Mouse (Mus musculus) liver, adult 2 months (tissue): ENCODE measurements around the gene Ghrl.

Source experiments
- CTCF ChIP-seq: fragments of 200-500 bp; IDR thresholded peaks from 2 replicates; pipeline ENCODE4 v1.5.1; 2011; ENCODE audit warnings: low read depth, low read length, control low read depth
- POLR2A ChIP-seq: fragments of 200-500 bp; IDR thresholded peaks from 2 replicates; pipeline ENCODE4 v1.6.1; 2011; ENCODE audit warnings: low read length, control low read depth; ENCODE audit not compliant: insufficient read depth; ENCODE audit errors: extremely low read depth

DNA sequence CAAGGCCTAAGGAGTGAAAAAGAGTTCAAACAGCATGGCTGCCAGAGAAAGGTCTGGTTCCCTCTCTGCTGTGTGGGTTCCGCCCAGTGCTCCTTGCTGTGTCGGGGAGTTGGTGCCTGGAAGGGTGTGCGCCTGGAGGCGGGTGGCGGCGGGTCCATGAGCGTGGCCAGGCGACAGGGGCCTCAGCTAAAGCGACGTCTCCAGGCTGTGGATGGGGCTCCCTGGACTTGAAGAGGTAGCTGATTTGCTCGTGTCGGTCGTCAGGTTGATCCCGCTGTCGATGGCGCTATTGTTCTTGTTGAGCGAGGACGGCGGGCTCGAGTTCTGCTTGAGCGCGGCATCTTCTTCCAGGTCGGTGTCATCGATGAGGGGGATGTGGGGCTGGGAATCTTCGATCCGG lies 28.7 kb upstream of the Ghrl start:
- no peak for TF ChIP-seq POLR2A
- TF ChIP-seq CTCF, result no peak
